Mouse (Mus musculus) stomach, embryonic 15.5 days (tissue): ENCODE measurements around the gene Gm3238. TPM values are rescaled to one million over a fixed set of nuclear protein-coding genes. Genes with fewer than 3 reads are reported as not detected.

Source experiments
- ATAC-seq: fragments of 200-750 bp; cut with Nextera tagmentation; 2 replicates; pipeline ENCODE4 v1.8.0; 2017; ENCODE audit warnings: low read depth, moderate number of reproducible peaks, moderate TSS enrichment; ENCODE audit not compliant: insufficient read depth, low FRiP score
- H3K27ac ChIP-seq: fragments of 300-500 bp; sonication (generic); 2 replicates; pipeline ENCODE4 v1.5.1; 2015; ENCODE audit warnings: mild to moderate bottlenecking, inconsistent platforms
- H3K27me3 ChIP-seq: fragments of 300-500 bp; sonication (generic); replicated peaks from 2 replicates; pipeline ENCODE4 v1.6.1; 2015; ENCODE audit warnings: inconsistent platforms
- H3K36me3 ChIP-seq: fragments of 300-500 bp; sonication (generic); 2 replicates; pipeline ENCODE4 v1.6.1; 2015; ENCODE audit warnings: inconsistent platforms
- H3K4me1 ChIP-seq: fragments of 300-500 bp; sonication (generic); 2 replicates; pipeline ENCODE4 v1.6.1; 2015; ENCODE audit warnings: inconsistent platforms
- H3K4me2 ChIP-seq: fragments of 300-500 bp; sonication (generic); 2 replicates; pipeline ENCODE4 v1.6.1; 2015; ENCODE audit warnings: mild to moderate bottlenecking, inconsistent platforms
- H3K4me3 ChIP-seq: fragments of 300-500 bp; sonication (generic); replicated peaks from 2 replicates; pipeline ENCODE4 v1.5.1; 2015; ENCODE audit warnings: inconsistent platforms
- H3K9ac ChIP-seq: fragments of 300-500 bp; sonication (generic); 2 replicates; pipeline ENCODE4 v1.6.1; 2015; ENCODE audit warnings: inconsistent platforms
- H3K9me3 ChIP-seq: fragments of 300-500 bp; sonication (generic); 2 replicates; pipeline ENCODE4 v1.6.1; 2016; ENCODE audit warnings: inconsistent platforms
- WGBS: fragments of 180-500 bp; shearing (Covaris S2); methylation state at CpG from one replicate; pipeline ENCODE4 v1.1.7; 2015; 5-methylcytosine and 5-hydroxymethylcytosine counted together
- polyA plus RNA-seq: library from polyadenylated mRNA; unstranded; fragments of >200 nt; fragmentation: Nextera tagmentation; extraction: Ambion mirVana; gene quantifications from 2 replicates; pipeline ENCODE4 v1.2.1, GENCODE M21; 2015

The Gm3238 gene
- polyA plus RNA-seq, 1 experiment from 2014 or later = not detected

- H3K27me3 ChIP-seq = no peaks in the 10 kb centered on the region
- ATAC-seq = no peak
- no peak overlapping the region for H3K27ac ChIP-seq
- H3K9me3 ChIP-seq = no peaks in the 10 kb centered on the region
- WGBS = 85% methylated on average over 4 of the region's 4 CpGs
- no peaks in the 10 kb centered on the region for H3K4me1 ChIP-seq
- no peak overlapping the region for H3K9ac ChIP-seq
- H3K36me3 ChIP-seq = no peaks in the 10 kb centered on the region
- H3K4me3 ChIP-seq = no peak overlapping the region
- no peak overlapping the region for H3K4me2 ChIP-seq
Observed at GRCm38 (mm10) chr10:77738929-77739328, 32.2 kb downstream of the Gm3238 start.

GRCm38 (mm10) chr10:77735928-77736327 is 35.2 kb downstream of the Gm3238 start:
- Histone ChIP-seq H3K9me3 (no peaks in the 10 kb centered on the region), H3K4me3 (no peak overlapping the region), H3K36me3 (no peaks in the 10 kb centered on the region), H3K9ac (no peak overlapping the region), H3K27ac (no peak overlapping the region), H3K4me1 (no peaks in the 10 kb centered on the region), H3K27me3 (no peaks in the 10 kb centered on the region), H3K4me2 (no peak overlapping the region)
- 91% methylated on average over 1 of the region's 1 CpGs for WGBS
- ATAC-seq = no peak

- Histone ChIP-seq H3K27ac (no peak overlapping the region), H3K36me3 (no peaks in the 10 kb centered on the region), H3K4me2 (no peak overlapping the region), H3K4me3 (no peak overlapping the region), H3K9ac (no peak overlapping the region), H3K9me3 (no peaks in the 10 kb centered on the region), H3K4me1 (no peaks in the 10 kb centered on the region), H3K27me3 (no peaks in the 10 kb centered on the region)
- no peak for ATAC-seq
- 36% methylated on average over 4 of the region's 4 CpGs for WGBS
Observed at GRCm38 (mm10) chr10:77729241-77729640, 41.9 kb downstream of the Gm3238 start.

DNA sequence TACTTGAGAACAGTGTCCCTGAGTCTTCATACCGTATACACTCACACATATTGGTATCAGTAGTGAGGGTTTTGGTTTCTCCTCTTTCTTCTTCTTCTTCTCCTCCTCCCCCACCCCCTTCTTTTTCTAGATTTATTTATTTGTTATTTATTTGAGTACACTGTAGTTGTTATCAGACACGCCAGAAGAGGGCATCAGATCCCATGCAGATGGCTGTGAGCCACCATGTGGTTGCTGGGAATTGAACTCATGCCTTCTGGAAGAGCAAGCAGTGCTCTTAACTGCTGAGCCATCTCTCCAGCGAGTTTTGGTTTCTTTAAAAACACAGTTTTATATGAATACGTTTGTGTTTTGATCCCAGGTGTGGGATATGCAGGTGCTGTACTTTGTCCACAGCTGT is 42.8 kb downstream of the Gm3238 start:
- Histone ChIP-seq H3K27ac (no peak overlapping the region), H3K9me3 (no peaks in the 10 kb centered on the region), H3K27me3 (no peaks in the 10 kb centered on the region), H3K4me2 (no peak overlapping the region), H3K36me3 (no peaks in the 10 kb centered on the region), H3K4me3 (no peak overlapping the region), H3K4me1 (no peaks in the 10 kb centered on the region), H3K9ac (no peak overlapping the region)
- 57% methylated on average over 4 of the region's 4 CpGs for WGBS
- ATAC-seq = no peak

- no peak for ATAC-seq
- Histone ChIP-seq H3K9ac (no peak within 1 kb of the TSS), H3K4me3 (no peak within 1 kb of the TSS), H3K9me3 (no peaks in the 10 kb centered on the region), H3K4me1 (no peaks in the 10 kb centered on the region), H3K4me2 (no peak within 1 kb of the TSS), H3K27me3 (no peaks in the 10 kb centered on the region), H3K27ac (no peak within 1 kb of the TSS), H3K36me3 (no peaks in the 10 kb centered on the region)
- WGBS = 21% methylated on average over 3 of the region's 3 CpGs
Observed at GRCm38 (mm10) chr10:77726186-77726585, 44.9 kb downstream of the Gm3238 start, which contains the start of gene Gm10100. TSS of gene Gm10100 (plus strand) at chr10:77726486.

DNA sequence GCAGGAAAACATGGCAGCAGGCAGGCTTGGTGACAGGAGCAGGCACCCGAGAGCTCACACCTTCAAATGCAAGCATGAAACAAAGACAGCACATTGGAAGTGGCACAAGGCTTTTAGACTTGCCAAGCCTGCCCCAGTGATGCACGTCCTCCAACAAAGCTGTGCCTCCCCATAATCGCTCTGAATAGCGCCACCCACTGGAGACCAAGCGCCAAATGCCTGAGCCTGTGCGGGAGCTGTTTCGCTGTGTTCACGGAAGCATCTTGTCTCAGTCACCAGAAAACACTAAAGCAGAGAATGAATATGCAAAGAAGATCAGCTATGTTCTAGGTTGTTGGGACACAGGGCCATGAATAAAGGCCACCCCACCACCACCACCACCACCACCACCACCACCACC is 46.3 kb downstream of the Gm3238 start:
- no peak overlapping the region for H3K4me3 ChIP-seq
- no peaks in the 10 kb centered on the region for H3K36me3 ChIP-seq
- no peaks in the 10 kb centered on the region for H3K4me1 ChIP-seq
- H3K27ac ChIP-seq = no peak overlapping the region
- no peak overlapping the region for H3K4me2 ChIP-seq
- H3K9me3 ChIP-seq = no peaks in the 10 kb centered on the region
- 77% methylated on average over 8 of the region's 8 CpGs for WGBS
- H3K9ac ChIP-seq = no peak overlapping the region
- H3K27me3 ChIP-seq = no peaks in the 10 kb centered on the region
- ATAC-seq = no peak

Other genes starting within 250 kb of the Gm3238 start
- 6.0 and 6.9 TPM in 2 replicates for gene Itgb2, start 241.1 kb downstream of the Gm3238 start, polyA plus RNA-seq
- 174 and 178 TPM in 2 replicates for gene Pttg1ip, start 189.6 kb downstream of the Gm3238 start, polyA plus RNA-seq
- 324 and 334 TPM in 2 replicates for gene Sumo3, start 165.2 kb downstream of the Gm3238 start, polyA plus RNA-seq
- 4.8 TPM in 1 of 2 replicates, not detected in the other for gene Gm49325, start 165.1 kb downstream of the Gm3238 start, polyA plus RNA-seq
- gene Ube2g2, start 149.1 kb downstream of the Gm3238 start, polyA plus RNA-seq = 70.7 and 73.3 TPM in 2 replicates
- gene Tspear, start 84.8 kb downstream of the Gm3238 start, polyA plus RNA-seq = 0.85 and 1.0 TPM in 2 replicates
- not detected in 2 replicates for gene Gm19402, start 80.6 kb downstream of the Gm3238 start, polyA plus RNA-seq
- not detected in 2 replicates for gene Gm9508, start 74.1 kb downstream of the Gm3238 start, polyA plus RNA-seq
- gene Gm10272, start 64.7 kb downstream of the Gm3238 start, polyA plus RNA-seq = not detected in 2 replicates
- gene Gm10024, start 59.9 kb downstream of the Gm3238 start, polyA plus RNA-seq = 0.35 TPM in 1 of 2 replicates, not detected in the other
- gene Gm10142, start 55.5 kb downstream of the Gm3238 start, polyA plus RNA-seq = not detected in 2 replicates
- gene Krtap12-1, start 50.7 kb downstream of the Gm3238 start, polyA plus RNA-seq = not detected in 2 replicates
- gene Gm10100, start 44.8 kb downstream of the Gm3238 start, polyA plus RNA-seq = not detected in 2 replicates
- not detected in 2 replicates for gene Gm18596, start 28.7 kb downstream of the Gm3238 start, polyA plus RNA-seq
- gene Gm9736, start 20.0 kb downstream of the Gm3238 start, polyA plus RNA-seq = not detected in 2 replicates
- not detected in 2 replicates for gene Gm3233, start 11.6 kb downstream of the Gm3238 start, polyA plus RNA-seq
- gene Gm7138, start 5.6 kb upstream of the Gm3238 start, polyA plus RNA-seq = not detected in 2 replicates
- not detected in 2 replicates for gene Gm3250, start 11.2 kb upstream of the Gm3238 start, polyA plus RNA-seq
- gene Gm7137, start 16.9 kb upstream of the Gm3238 start, polyA plus RNA-seq = not detected in 2 replicates
- not detected in 2 replicates for gene Gm9639, start 23.8 kb upstream of the Gm3238 start, polyA plus RNA-seq
- not detected in 2 replicates for gene Gm19668, start 27.8 kb upstream of the Gm3238 start, polyA plus RNA-seq
- gene Gm9507, start 40.5 kb upstream of the Gm3238 start, polyA plus RNA-seq = not detected in 2 replicates
- not detected in 2 replicates for gene Gm2696, start 43.4 kb upstream of the Gm3238 start, polyA plus RNA-seq
- not detected in 2 replicates for gene Krtap10-4, start 55.8 kb upstream of the Gm3238 start, polyA plus RNA-seq
- not detected in 2 replicates for gene Krtap10-10, start 64.6 kb upstream of the Gm3238 start, polyA plus RNA-seq
- not detected in 2 replicates for gene Gm36176, start 75.5 kb upstream of the Gm3238 start, polyA plus RNA-seq
- not detected in 2 replicates for gene Gm10318, start 81.5 kb upstream of the Gm3238 start, polyA plus RNA-seq
- gene Gm3285, start 90.7 kb upstream of the Gm3238 start, polyA plus RNA-seq = not detected in 2 replicates
- gene Lrrc3, start 131.2 kb upstream of the Gm3238 start, polyA plus RNA-seq = 5.0 and 6.4 TPM in 2 replicates
- 1.2 TPM in 2 replicates for gene Trpm2, start 199.2 kb upstream of the Gm3238 start, polyA plus RNA-seq
- gene 1810043G02Rik, start 207.2 kb upstream of the Gm3238 start, polyA plus RNA-seq = 23.6 and 26.7 TPM in 2 replicates
- gene Pfkl, start 238.8 kb upstream of the Gm3238 start, polyA plus RNA-seq = 193 and 202 TPM in 2 replicates